Mouse (Mus musculus) left cerebral cortex, adult 18-20 months (tissue): ENCODE measurements around the gene Wdr5. TPM values are rescaled to one million over a fixed set of nuclear protein-coding genes. Genes with fewer than 3 reads are reported as not detected.
A peak's percentile ranks its signal among the peaks of the same experiment; 100 is the strongest.
"Not testable (repeated sequence)": the region's sequence is repeated elsewhere in the genome, so short reads cannot be mapped to it uniquely, and the experiment has no call there.

Source experiments
- DNase-seq, 2 experiments: peaks; one replicate each; pipeline ENCODE4 v3.0.0; 2021 to 2022; ENCODE audit warnings: low spot score in 2 of 2, mixed read lengths in 1 of 2
- total RNA-seq, 2 experiments: library from RNA; stranded (reverse); gene quantifications; 2 replicates each; pipeline ENCODE4 v1.2.3; 2021

Wdr5 gene
- total RNA-seq, 2 experiments from 2014 or later, result 24.4 to 25.2 TPM

DNA sequence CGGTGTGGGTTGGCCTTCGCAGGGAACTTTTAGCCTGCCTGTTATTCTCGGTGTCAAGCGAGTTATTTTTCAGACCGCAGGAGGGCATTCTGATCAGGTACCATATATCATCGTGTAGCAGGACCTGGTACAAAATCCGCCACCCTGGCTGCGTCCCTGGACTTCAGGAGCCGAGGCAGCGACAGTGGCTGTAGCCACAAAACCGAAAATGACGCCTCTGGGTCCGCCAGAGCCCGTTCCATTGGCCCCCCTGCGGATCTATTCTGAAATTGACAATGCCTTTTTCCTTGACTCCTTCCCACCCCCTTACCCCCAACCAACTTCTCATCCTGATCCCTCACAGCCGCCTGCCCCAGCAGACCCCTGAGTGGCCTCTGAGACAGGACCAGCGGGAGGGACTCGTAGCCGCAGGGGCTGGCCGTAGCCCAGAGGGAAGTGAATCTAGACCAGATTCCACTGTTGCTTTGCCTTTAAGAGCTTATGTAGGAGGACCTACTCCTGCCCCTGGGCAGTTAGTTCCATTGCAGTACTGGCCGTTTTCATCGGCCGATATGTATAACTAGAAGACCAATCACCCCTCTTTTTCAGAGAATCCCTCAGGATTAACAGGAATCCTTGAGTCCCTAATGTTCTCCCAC, 18.4 kb upstream of the Wdr5 start:
- no peak for DNase-seq

- DNase-seq, result no peak
Observed at GRCm38 (mm10) chr2:27504113-27504885, 10.7 kb upstream of the Wdr5 start.

- DNase-seq, result no peak
Observed at GRCm38 (mm10) chr2:27505539-27505938, 9.4 kb upstream of the Wdr5 start.

GRCm38 (mm10) chr2:27506658-27507057, 8.3 kb upstream of the Wdr5 start:
- not testable (repeated sequence) for DNase-seq

DNA sequence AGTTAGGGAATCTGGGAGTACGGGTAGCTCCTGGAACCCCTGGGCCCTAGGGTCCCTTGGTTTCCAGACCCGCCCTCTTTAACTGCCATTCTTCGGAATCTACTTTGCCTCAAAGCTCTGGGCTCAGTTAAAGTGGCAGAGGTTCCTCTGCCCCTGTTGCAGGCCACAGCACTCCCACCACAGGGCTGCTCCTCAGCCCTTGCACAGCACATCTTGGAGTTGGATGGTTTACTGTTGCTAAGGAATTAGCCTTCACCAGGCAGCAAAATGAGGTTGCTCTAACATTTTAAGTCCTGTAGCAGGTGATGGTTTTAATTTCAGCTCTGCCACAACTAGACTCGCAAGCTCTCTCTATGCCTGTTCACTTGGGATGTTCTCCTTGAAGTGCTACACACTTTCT, 7.4 kb upstream of the Wdr5 start, which contains the start of gene Brd3:
TSS of gene Brd3 (minus strand) at position 101 of the 400 bp plus-strand sequence.
- no peak for DNase-seq

GRCm38 (mm10) chr2:27510706-27511105, 4.3 kb upstream of the Wdr5 start:
- DNase-seq, result no peak

DNA sequence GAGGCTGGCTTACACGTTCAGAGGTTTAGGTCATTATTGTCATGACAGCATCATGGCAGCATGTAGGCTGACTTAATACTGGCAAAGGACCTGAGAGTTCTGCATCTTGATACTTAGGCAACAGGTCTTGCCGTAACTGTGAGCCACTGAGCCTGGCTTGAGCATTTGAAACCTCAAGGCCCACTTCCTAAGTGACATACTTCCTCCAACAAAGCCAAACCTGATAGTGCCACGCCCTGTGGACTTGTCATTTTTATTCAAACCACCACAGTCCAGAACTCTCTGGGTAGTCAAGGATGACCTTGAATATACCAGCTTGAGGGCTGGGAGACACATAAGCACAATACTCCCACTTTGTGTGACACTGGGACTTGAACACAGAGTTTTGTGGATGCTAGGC, 2.0 kb upstream of the Wdr5 start:
- DNase-seq, result no peak

- peak in 1 of 2 experiments; percentile 4 for DNase-seq
Observed at GRCm38 (mm10) chr2:27513861-27514260, 1.1 kb upstream of the Wdr5 start.

- DNase-seq, result no peak
Observed at GRCm38 (mm10) chr2:27515341-27516166, 597 bp downstream of the Wdr5 start.

GRCm38 (mm10) chr2:27516289-27516688, 1.3 kb downstream of the Wdr5 start:
- DNase-seq, result no peak

DNA sequence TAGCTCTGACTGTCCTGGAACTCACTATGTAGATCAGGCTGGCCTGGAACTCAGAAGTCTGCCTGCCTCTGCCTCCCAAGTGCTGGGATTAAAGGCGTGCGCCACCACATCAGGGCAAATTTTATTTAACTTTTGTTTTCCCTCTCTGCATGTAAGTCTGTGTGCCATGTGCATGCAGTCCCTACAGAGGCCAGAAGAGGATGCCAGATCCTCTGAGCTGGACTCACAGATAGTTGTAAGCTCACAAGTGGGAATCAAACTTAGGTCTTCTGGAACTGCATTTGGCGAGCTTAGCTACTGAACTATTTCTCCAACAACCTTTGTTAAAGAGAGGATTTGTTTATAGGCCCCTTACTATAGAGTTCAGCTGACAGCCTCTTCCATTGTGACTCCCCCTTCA, 3.3 kb downstream of the Wdr5 start:
- DNase-seq, result no peak

DNA sequence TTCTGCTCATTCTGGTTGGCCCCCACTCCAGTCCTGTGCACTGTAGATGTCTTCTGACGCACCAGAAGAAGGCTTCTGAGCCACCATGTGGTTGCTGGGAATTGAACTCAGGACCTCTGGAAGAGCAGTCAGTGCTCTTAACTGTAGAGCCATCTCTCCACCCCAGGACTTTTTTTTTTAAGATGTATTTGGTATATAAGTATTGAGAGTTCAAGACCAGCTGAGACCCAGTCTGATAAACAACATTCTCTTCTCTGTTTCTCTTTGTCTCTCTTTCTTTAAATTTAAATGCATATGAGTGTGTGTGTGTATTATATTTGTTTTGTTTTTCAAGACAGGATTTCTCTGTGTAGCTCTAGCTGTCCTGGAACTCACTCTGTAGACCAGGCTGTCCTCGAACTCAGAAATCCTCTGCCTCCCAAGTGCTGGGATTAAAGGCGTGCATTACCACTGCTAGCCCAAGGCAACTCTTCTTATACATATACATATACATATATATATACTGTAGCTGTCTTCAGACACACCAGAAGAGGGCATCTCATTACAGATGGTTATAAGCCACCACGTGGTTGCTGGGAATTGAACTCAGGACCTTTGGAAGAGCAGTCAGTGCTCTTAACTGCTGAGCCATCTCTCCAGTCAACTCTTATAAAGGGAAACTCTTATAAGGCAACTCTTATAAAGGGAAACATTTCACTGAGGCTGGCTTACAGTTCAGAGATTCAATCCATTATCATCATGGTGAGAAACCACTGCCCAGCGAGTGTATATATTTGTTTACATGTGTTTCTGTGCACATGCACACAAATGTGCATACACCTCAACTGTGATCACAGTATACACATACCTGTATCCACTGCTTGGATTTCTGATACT, 23.7 kb downstream of the Wdr5 start:
- not testable (repeated sequence) for DNase-seq

- DNase-seq, result no peak
Observed at GRCm38 (mm10) chr2:27539336-27539735, 24.4 kb downstream of the Wdr5 start.

DNA sequence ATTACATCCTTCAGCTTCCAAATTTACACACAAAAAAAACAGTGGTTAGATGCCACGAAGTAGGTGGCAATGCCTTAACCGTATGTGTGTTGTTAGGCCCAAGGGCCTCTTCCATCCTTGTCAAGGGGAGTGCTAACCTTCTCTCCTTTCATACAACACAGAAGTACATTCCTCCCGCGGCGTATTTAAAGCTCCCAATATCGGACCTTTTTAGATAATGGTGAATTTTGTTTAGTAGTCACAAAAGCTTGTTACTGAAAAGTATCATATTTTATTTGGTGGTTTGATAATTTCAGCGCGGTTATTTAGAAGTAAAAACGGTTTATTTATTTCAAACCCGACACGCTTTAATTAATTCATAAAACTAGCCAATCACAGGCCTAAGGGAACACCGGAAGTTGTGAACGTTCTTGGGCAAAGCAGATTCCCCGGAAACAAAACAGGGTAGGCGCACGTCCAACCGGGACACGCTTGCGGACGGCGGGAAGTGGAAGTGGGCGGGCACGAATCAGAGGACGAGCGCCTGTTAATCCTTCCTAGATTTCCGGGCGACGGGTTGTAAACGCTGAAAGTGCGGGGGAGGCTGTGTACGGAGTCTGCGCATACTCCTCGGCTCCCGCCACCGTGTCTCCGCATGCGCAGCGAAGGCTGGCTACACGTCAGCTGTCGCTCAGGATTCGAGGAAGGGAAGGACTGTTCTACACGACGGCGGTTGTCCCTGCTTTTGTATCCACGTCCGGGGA, 25.0 kb downstream of the Wdr5 start:
- peak; percentile 99 for DNase-seq

GRCm38 (mm10) chr2:27540515-27540836, 25.5 kb downstream of the Wdr5 start:
- DNase-seq, result no peak

GRCm38 (mm10) chr2:27541225-27541624, 26.3 kb downstream of the Wdr5 start:
- no peak for DNase-seq

GRCm38 (mm10) chr2:27544613-27545012, 29.7 kb downstream of the Wdr5 start:
- DNase-seq, result no peak

DNA sequence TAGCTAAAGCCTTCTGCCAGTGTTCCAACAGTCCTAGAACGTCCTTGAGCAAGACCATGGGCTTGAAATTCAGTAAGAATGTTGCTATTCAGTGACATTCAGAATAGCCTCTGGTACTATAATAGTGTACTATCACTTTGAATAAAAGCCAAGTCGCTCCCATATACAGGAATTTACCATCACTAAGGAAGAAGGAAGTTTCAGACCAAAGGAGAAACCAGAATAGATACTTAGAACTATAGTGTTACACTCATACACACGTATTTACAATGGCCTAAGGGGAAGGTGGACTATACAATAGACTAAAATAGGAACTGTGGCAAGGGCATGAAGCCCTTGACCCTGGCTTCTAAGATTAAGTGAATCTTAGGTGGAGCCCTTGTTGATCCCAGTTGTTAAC, 30.6 kb downstream of the Wdr5 start:
- DNase-seq, result not testable (repeated sequence)

- not testable (repeated sequence) for DNase-seq
Observed at GRCm38 (mm10) chr2:27546041-27546440, 31.1 kb downstream of the Wdr5 start.

DNA sequence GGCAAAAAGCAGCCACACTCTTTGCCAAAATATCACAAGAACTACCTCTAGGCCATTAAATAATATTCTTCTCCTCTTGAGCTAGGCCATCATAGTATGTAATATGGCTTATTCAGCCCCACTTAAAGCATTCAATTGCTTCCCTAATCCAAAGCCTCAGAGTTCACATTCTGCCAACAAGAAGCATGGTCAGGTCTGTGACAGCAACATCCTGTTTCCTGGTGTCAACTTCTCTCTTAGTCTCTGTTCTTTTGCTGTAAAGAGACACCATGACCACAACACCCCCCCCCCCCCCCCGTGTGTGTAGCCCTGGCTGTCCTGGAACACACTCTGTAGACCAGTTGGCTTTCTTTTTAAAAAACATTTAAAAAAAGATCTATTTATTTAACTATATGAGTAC, 32.4 kb downstream of the Wdr5 start:
- DNase-seq, result no peak
